Comparison of ENCODE assay signal across 8 mouse cellular contexts in genomic region chr11:116012262-116012947, GRCm38 (mm10). TPM values are rescaled to one million over a fixed set of nuclear protein-coding genes. Genes with fewer than 3 reads are reported as not detected.
DNase-seq lines count a peak whose midpoint lies in the region; ATAC-seq and TF ChIP-seq lines count a peak whose summit lies in the region.

Galk1 (minus strand) TSS chr11:116012719.

- H3K9ac ChIP-seq in ES-E14 (ENCODE audit: insufficient read depth, low read depth, low read length, poor library complexity, severe bottlenecking) = peak within 1 kb of the TSS; percentile 92
- peak within 1 kb of the TSS; percentile 45 for H3K9ac ChIP-seq in forebrain, postnatal 0 days

- H3K9me3 ChIP-seq in ES-E14 (ENCODE audit: control insufficient read depth, insufficient read depth, low read depth, low read length) = no peaks in the 10 kb centered on the region
- H3K9me3 ChIP-seq in forebrain, postnatal 0 days (ENCODE audit: low read length) = no peaks in the 10 kb centered on the region

- peak within 1 kb of the TSS; percentile 56 for H3K4me2 ChIP-seq in forebrain, postnatal 0 days (ENCODE audit: low read depth)

- TF ChIP-seq CTCF in cerebellum, adult 2 months (IDR thresholded peaks at IDR 0.05; ENCODE audit: borderline replicate concordance, insufficient read depth, low read depth, low read length) = no peak
- no peak for TF ChIP-seq CTCF in forebrain, postnatal 0 days (IDR thresholded peaks at IDR 0.05; ENCODE audit: low read depth)
- no peak for TF ChIP-seq CTCF in layer of hippocampus, adult 2 months (conservative IDR thresholded peaks at IDR 0.05)
- TF ChIP-seq CTCF in lung, adult 2 months (IDR thresholded peaks at IDR 0.05; ENCODE audit: insufficient read depth, low read length) = no peak

- H3K27me3 ChIP-seq in cerebellum, adult 2 months (ENCODE audit: control insufficient read depth, insufficient read depth, low read length) = no peaks in the 10 kb centered on the region
- no peaks in the 10 kb centered on the region for H3K27me3 ChIP-seq in forebrain, postnatal 0 days (ENCODE audit: insufficient read depth, low read length)

- peaks cover 2 to 13% of the 10 kb centered on the region in 2 experiments; a peak in 2 of 4 replicates for H3K4me1 ChIP-seq in ES-E14 (ENCODE audit: control insufficient read depth in 2 of 2, insufficient read depth in 2 of 2, low read length in 2 of 2, poor library complexity in 1 of 2)
- H3K4me1 ChIP-seq in cerebellum, adult 2 months (ENCODE audit: control insufficient read depth, insufficient read depth, low read length) = peaks cover 37% of the 10 kb centered on the region
- no peaks in the 10 kb centered on the region for H3K4me1 ChIP-seq in forebrain, postnatal 0 days (ENCODE audit: insufficient read depth)
- peaks cover 5% of the 10 kb centered on the region; the same call in 1 of the 2 replicates for H3K4me1 ChIP-seq in lung, adult 2 months (ENCODE audit: control insufficient read depth, insufficient read depth, low read length)

- intact Hi-C loops in heart, postnatal 36 days (cut with DNase I) = no loop called here

- 9% methylated on average over 55 of the region's 55 CpGs for WGBS in cerebellum, adult 2 months
- under 1% methylated on average over 54 of the region's 55 CpGs for WGBS in forebrain, postnatal 0 days
- WGBS in lung, adult 2 months = under 1% methylated on average over 55 of the region's 55 CpGs

- TF ChIP-seq POLR2A in cerebellum, adult 2 months (IDR thresholded peaks at IDR 0.05; ENCODE audit: borderline replicate concordance, insufficient read depth, low read length) = no peak
- TF ChIP-seq POLR2A in lung, adult 2 months (IDR thresholded peaks at IDR 0.05; ENCODE audit: borderline replicate concordance, extremely low read depth, low read depth, low read length) = peak; percentile 29; the same call in 1 of the 2 replicates

- DNase-seq in ES-E14 (ENCODE audit: low read depth, low spot score) = peak; percentile 91
- peak; percentile 72 to 73 for DNase-seq in cerebellum, adult 2 months
- peak; percentile 79 for DNase-seq in forebrain, postnatal 0 days
- peak; percentile 86 to 87 for DNase-seq in heart, postnatal 36 days
- peak; percentile 71 to 79 for DNase-seq in layer of hippocampus, adult 2 months (ENCODE audit: low spot score in 2 of 2)
- peak; percentile 86 for DNase-seq in lung, adult 2 months
- peak; percentile 93 for DNase-seq in testis, postnatal 14 days (ENCODE audit: low spot score)

- in situ Hi-C loops in ES-E14 (cut with MboI; ENCODE audit: low sequenced_read_pairs in 2 of 2, unreplicated experiment in 2 of 2) = no loop called here

- peak within 1 kb of the TSS; percentile 61; the same call in 1 of the 2 replicates for H3K27ac ChIP-seq in ES-E14 (ENCODE audit: insufficient read depth, low read depth, low read length, poor library complexity, severe bottlenecking)
- H3K27ac ChIP-seq in cerebellum, adult 2 months (ENCODE audit: insufficient read depth, low read length) = no peak within 1 kb of the TSS
- peak within 1 kb of the TSS; percentile 57; the same call in 1 of the 2 replicates for H3K27ac ChIP-seq in forebrain, postnatal 0 days (ENCODE audit: low read depth, low read length)
- peak within 1 kb of the TSS; percentile 52 for H3K27ac ChIP-seq in layer of hippocampus, adult 2 months

- ATAC-seq in forebrain, postnatal 0 days = peak; percentile 83
- peak; percentile 65 for ATAC-seq in neutrophil, adult 5-6 weeks (ENCODE audit: extremely low read depth, insufficient number of reproducible peaks, low FRiP score, poor library complexity, severe bottlenecking)

- H3K4me3 ChIP-seq in ES-E14 (ENCODE audit: insufficient read depth in 1 of 2, low read depth in 1 of 2, low read length in 2 of 2, poor library complexity in 1 of 2, severe bottlenecking in 1 of 2) = peak within 1 kb of the TSS; percentile 78 to 96
- H3K4me3 ChIP-seq in cerebellum, adult 2 months (replicated peaks; ENCODE audit: insufficient read depth, low read depth, low read length) = peak within 1 kb of the TSS; percentile 33
- peak within 1 kb of the TSS; percentile 48 for H3K4me3 ChIP-seq in forebrain, postnatal 0 days (ENCODE audit: low read depth, low read length)
- peak within 1 kb of the TSS; percentile 80 for H3K4me3 ChIP-seq in layer of hippocampus, adult 2 months
- H3K4me3 ChIP-seq in lung, adult 2 months (replicated peaks; ENCODE audit: extremely low read depth, low read depth, low read length) = peak within 1 kb of the TSS; percentile 81

- H3K36me3 ChIP-seq in ES-E14 (ENCODE audit: control insufficient read depth, insufficient read depth, low read length, poor library complexity, severe bottlenecking) = peaks cover 31% of the 10 kb centered on the region
- H3K36me3 ChIP-seq in forebrain, postnatal 0 days (ENCODE audit: insufficient read depth) = no peaks in the 10 kb centered on the region; the same call in 1 of the 2 replicates

TF ChIP-seq in ES-E14, 5 proteins besides CTCF, POLR2A, EP300 and RAD21:
- TF ChIP-seq CHD2 (IDR thresholded peaks at IDR 0.05; ENCODE audit: low read depth, low read length) (no peak), ZNF384 (IDR thresholded peaks at IDR 0.05; ENCODE audit: low read depth, low read length) (no peak), ZC3H11A (IDR thresholded peaks at IDR 0.05; ENCODE audit: borderline replicate concordance, low read depth, low read length) (no peak), HCFC1 (IDR thresholded peaks at IDR 0.05; ENCODE audit: borderline replicate concordance, insufficient read depth, low read length) (no peak), MAFK (IDR thresholded peaks at IDR 0.05; ENCODE audit: insufficient read depth, low read depth, low read length) (no peak)

RNA-seq across cellular contexts. Expression of gene Galk1, which starts in this region (rescaled TPM):
- 144 and 195 TPM in 2 replicates for total RNA-seq in ES-E14 (2012; rRNA removed)
- polyA plus RNA-seq in cerebellum, adult 2 months (2012; rRNA removed) = 14.8 and 15.1 TPM in 2 replicates
- 42.6 and 52.2 TPM in 2 replicates for total RNA-seq in forebrain, postnatal 0 days (2014; rRNA removed)
- 61.1 and 66.4 TPM in 2 replicates for polyA plus RNA-seq in forebrain, postnatal 0 days (2015; fragmentation: Nextera tagmentation; extraction: Ambion mirVana)
- 10 to 100 TPM; 12.8 to 19.3 TPM for total RNA-seq in heart, postnatal 36 days (2021)
- 10 to 100 TPM; 13.3 to 13.5 TPM for total RNA-seq in layer of hippocampus, adult 2 months (2021)
- polyA plus RNA-seq in lung, adult 2 months (2012; rRNA removed) = 49.5 and 57.1 TPM in 2 replicates
- 3.6 and 7.9 TPM in 2 replicates for total RNA-seq in neutrophil, adult 5-6 weeks (2017)

Comparison
In these comparisons a context has a peak if more than half of its experiments do, and no peak if none do; other contexts are left out.
1. H3K4me3 ChIP-seq: peak in every context shown above with its lines; median percentile 87 in ES-E14; 81 in lung, adult 2 months; 80 in layer of hippocampus, adult 2 months; 48 in forebrain, postnatal 0 days; 33 in cerebellum, adult 2 months.